Mouse (Mus musculus): ENCODE measurements around the gene Arhgef12.

DNA sequence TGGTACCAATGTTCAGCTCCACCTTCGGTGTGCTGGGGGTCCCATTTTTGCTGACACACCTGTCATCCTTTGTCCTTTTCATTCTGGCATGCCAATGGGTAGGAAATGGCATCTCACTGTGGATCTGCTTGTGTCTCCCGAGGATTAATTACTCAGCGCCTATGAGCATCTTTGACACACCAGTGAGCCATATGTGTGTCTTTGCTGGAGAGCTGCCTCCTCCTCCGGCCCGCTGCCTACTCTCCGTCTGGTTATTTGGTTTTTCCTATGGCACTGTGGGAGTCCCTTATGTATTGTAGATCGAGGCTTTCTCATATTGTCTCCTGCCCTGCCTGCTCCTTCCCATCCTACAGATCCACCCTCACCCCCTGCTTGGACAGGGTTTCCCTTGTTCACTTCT, 189.1 kb downstream of the Arhgef12 start:
- TF ChIP-seq POLR2A (IDR thresholded peaks at IDR 0.05; ENCODE audit: low read depth, low read length) (no peak), CTCF (IDR thresholded peaks at IDR 0.05; ENCODE audit: borderline replicate concordance, insufficient read depth, low read length) (no peak)
